Mouse (Mus musculus) testis, adult 2 months (tissue): Measurements from ENCODE around the gene Kat5. TPM values are rescaled to one million over a fixed set of nuclear protein-coding genes. Genes with fewer than 3 reads are reported as not detected.

Source experiments
- H3K27ac ChIP-seq: fragments of 200-500 bp; 2 replicates; pipeline ENCODE4 v1.5.1; 2012; ENCODE audit warnings: low read depth, low read length; ENCODE audit not compliant: control insufficient read depth, insufficient read depth
- H3K27me3 ChIP-seq: fragments of 200-500 bp; 2 replicates; pipeline ENCODE4 v1.6.1; 2012; ENCODE audit warnings: mild to moderate bottlenecking, low read length, moderate library complexity; ENCODE audit not compliant: control insufficient read depth, insufficient read depth
- H3K36me3 ChIP-seq: fragments of 200-500 bp; 2 replicates; pipeline ENCODE4 v1.6.1; 2012; ENCODE audit warnings: mild to moderate bottlenecking, low read length; ENCODE audit not compliant: control insufficient read depth, insufficient read depth
- H3K4me1 ChIP-seq: fragments of 200-500 bp; 2 replicates; pipeline ENCODE4 v1.6.1; 2012; ENCODE audit warnings: low read length; ENCODE audit not compliant: control insufficient read depth, insufficient read depth
- H3K4me3 ChIP-seq: fragments of 200-500 bp; 2 replicates; pipeline ENCODE4 v1.5.1; 2012; ENCODE audit warnings: low read depth, mild to moderate bottlenecking, low read length, moderate library complexity, mixed read lengths; ENCODE audit not compliant: control insufficient read depth
- CTCF ChIP-seq: fragments of 200-500 bp; IDR thresholded peaks from 2 replicates; pipeline ENCODE4 v1.5.1; 2012; ENCODE audit warnings: low read depth, mild to moderate bottlenecking, inconsistent platforms, low read length, moderate library complexity; ENCODE audit not compliant: control insufficient read depth, insufficient read depth, insufficient replicate concordance
- POLR2A ChIP-seq: fragments of 200-500 bp; IDR thresholded peaks from 2 replicates; pipeline ENCODE4 v1.6.1; 2012; ENCODE audit warnings: low read depth, mild to moderate bottlenecking, inconsistent platforms, low read length, moderate library complexity; ENCODE audit not compliant: control insufficient read depth
- polyA plus RNA-seq: library from polyadenylated mRNA; depleted of rRNA; stranded (reverse); fragments of >200 nt; gene quantifications from 2 replicates; pipeline ENCODE4 v1.2.3, GENCODE M21; 2012

The Kat5 gene
- polyA plus RNA-seq, 1 experiment: 120 TPM

GRCm38 (mm10) chr19:5638416-5639005 lies 28.5 kb upstream of the Kat5 start:
- peak overlapping the region; percentile 87 for H3K4me3 ChIP-seq
- TF ChIP-seq CTCF (no peak), POLR2A (no peak)
- peak overlapping the region; percentile 8 for H3K27ac ChIP-seq
- H3K36me3 ChIP-seq: no peaks in the 10 kb centered on the region; the same call in 1 of the 2 replicates
- peaks cover 8% of the 10 kb centered on the region for H3K4me1 ChIP-seq
- no peaks in the 10 kb centered on the region for H3K27me3 ChIP-seq

- Histone ChIP-seq H3K36me3 (no peaks in the 10 kb centered on the region; the same call in 1 of the 2 replicates), H3K27ac (peak within 1 kb of the TSS; percentile 92), H3K27me3 (no peaks in the 10 kb centered on the region), H3K4me3 (peak within 1 kb of the TSS; percentile 87), H3K4me1 (peaks cover 8% of the 10 kb centered on the region)
- TF ChIP-seq CTCF (no peak), POLR2A (peak; percentile 56)
Observed at GRCm38 (mm10) chr19:5637069-5638047, 27.3 kb upstream of the Kat5 start, which contains the start of gene Rela. Gene Rela (plus strand): TSS chr19:5637483.

- Histone ChIP-seq H3K4me3 (peak overlapping the region; percentile 87), H3K36me3 (no peaks in the 10 kb centered on the region; the same call in 1 of the 2 replicates), H3K27me3 (no peaks in the 10 kb centered on the region), H3K27ac (peak overlapping the region; percentile 92), H3K4me1 (peaks cover 8% of the 10 kb centered on the region)
- TF ChIP-seq POLR2A: no peak
- no peak for TF ChIP-seq CTCF
Observed at GRCm38 (mm10) chr19:5636571-5637041, 26.6 kb upstream of the Kat5 start.

GRCm38 (mm10) chr19:5636036-5636570 lies 26.1 kb upstream of the Kat5 start:
- H3K4me3 ChIP-seq: no peak overlapping the region
- H3K4me1 ChIP-seq: peaks cover 8% of the 10 kb centered on the region
- no peaks in the 10 kb centered on the region for H3K27me3 ChIP-seq
- peak overlapping the region; percentile 92 for H3K27ac ChIP-seq
- no peak for TF ChIP-seq CTCF
- TF ChIP-seq POLR2A: no peak
- no peaks in the 10 kb centered on the region; the same call in 1 of the 2 replicates for H3K36me3 ChIP-seq

- Histone ChIP-seq H3K27me3 (no peaks in the 10 kb centered on the region), H3K27ac (no peak overlapping the region), H3K4me3 (no peak overlapping the region), H3K36me3 (no peaks in the 10 kb centered on the region), H3K4me1 (peaks cover 2% of the 10 kb centered on the region)
- no peak for TF ChIP-seq CTCF
- TF ChIP-seq POLR2A: no peak
Observed at GRCm38 (mm10) chr19:5632120-5632519, 22.1 kb upstream of the Kat5 start.

- no peak for TF ChIP-seq POLR2A
- no peak for TF ChIP-seq CTCF
Observed at GRCm38 (mm10) chr19:5629907-5630306, 19.9 kb upstream of the Kat5 start.

GRCm38 (mm10) chr19:5625311-5625710 lies 15.3 kb upstream of the Kat5 start:
- Histone ChIP-seq H3K4me3 (no peak overlapping the region), H3K27ac (no peak overlapping the region), H3K4me1 (no peaks in the 10 kb centered on the region), H3K36me3 (no peaks in the 10 kb centered on the region), H3K27me3 (no peaks in the 10 kb centered on the region)
- TF ChIP-seq CTCF (no peak), POLR2A (no peak)

More at GRCm38 (mm10) chr19:5629907-5630306, 19.9 kb upstream of the Kat5 start:
- Histone ChIP-seq H3K27ac (no peak overlapping the region), H3K27me3 (no peaks in the 10 kb centered on the region), H3K4me1 (no peaks in the 10 kb centered on the region), H3K4me3 (no peak overlapping the region), H3K36me3 (no peaks in the 10 kb centered on the region)
